Mouse (Mus musculus): ENCODE data around the gene 0610037L13Rik.

0610037L13Rik gene

DNA sequence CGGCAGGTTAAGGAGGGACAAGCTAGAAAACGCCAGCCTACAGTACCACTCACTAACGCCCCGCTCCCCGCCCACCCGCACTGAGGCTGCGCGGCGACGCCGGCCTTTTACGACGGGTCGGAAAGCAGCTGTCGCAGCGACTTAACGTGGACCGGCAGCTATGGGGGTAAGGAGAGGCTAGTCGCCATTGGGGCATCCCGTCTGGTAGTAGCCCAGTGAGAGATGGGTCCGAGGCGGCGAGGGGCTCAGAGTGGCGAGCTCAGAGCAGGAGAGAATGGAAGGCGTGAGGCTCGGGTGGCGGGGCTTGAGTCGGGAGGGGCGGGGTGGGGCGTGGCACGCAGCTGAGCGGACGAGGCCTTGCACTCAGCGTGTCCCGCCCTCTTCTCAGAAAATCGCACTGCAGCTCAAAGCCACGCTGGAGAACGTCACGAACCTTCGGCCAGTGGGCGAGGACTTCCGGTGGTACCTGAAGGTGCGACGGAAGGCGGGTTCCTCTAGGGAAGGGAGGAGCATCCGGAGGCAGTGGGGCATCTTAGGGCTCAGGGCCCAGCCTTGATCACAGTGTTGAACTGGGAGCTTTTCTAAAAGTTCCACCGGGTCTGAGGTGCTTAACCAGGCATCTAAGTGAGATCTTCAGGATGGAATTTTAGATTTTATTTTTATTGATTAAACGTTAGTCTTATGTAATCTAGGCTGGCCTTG lies at the start of gene 0610037L13Rik:
TSS of gene 0610037L13Rik (plus strand) at position 83 of the 702 bp plus-strand sequence.
- peak; percentile 94 for DNase-seq

- DNase-seq: no peak
These were observed 45.9 kb upstream of the 0610037L13Rik start for GRCm38 (mm10) chr4:107843687-107844086.

DNA sequence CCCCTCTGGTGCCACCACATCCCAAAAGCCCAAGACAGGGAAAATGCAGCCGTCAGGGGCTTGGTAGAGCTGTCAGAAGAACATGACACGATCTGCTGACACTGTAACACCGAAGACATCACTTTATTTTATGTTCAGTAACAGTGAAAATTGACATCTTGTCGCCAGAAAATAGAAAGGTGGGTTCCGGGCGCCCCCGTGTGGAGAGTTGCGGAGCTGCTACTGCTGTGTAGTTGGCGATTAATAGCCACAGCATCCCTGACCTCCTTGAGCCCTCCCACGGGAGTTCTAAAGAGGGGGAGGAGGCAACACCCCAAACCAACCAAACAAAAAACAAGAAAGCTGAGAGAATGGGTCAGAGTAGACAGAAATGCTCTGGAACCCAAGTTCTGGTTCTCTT lies 44.6 kb upstream of the 0610037L13Rik start:
- DNase-seq: peak; percentile 66

DNA sequence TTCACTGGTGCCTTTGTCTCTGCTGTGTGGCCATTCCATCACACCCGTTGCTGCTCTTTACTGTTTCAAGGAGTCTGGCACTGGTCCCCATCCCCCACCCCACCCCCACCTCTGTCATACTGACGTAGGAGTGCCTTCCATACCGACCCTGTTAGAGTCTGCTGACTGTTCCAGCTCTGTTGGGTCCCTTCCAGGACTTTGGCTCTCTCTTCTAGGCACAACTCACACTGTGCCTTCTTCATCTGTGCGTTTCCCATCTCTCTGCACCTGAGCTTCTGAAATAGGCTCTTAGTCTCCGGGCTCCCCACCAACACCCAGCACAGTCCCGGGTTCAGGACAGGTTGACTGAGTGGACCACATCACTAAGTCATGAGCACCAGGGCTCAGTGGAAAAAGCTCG lies 42.8 kb upstream of the 0610037L13Rik start:
- no peak for DNase-seq

DNA sequence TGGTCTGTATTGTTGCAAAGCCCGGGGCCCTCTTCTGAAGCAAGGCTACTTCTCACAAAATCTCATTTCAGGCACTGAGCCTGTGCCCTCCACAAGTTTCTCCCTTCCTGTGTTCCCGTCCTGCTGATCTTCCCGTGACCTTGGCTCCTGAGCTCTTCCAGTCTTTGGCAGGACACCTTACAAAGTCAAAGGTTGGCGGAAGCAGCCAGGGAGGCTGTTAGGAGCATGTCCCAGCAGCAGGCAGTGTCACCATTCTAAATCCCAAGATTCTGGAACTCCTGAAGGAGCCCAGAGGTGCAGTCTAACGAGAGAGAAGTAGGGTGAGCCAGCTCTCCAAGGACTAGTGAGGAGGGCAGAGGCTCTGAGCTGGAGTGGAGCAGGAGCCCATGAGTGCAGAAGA lies 41.1 kb upstream of the 0610037L13Rik start:
- no peak for DNase-seq

DNA sequence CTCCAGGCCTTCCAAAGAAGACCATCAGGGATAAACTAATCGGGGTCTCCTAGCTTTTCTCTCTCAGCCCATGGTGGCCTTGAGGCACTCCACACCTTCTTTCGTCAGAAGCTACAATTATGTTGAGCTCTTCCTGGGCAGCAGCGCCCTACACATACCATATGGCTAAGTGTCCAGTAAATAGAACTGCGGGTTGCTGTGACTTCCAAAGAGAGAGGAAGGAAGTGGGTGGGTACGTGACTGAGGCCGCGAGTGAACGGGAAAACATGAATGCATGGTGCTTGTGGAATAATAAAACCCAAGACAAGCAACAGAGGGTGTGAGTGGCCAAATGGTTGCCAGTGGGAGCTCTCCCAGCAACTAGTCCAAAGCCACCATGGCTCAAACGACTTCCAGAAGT lies 40.0 kb upstream of the 0610037L13Rik start:
- DNase-seq: no peak

- DNase-seq: no peak
These were observed 39.5 kb upstream of the 0610037L13Rik start for GRCm38 (mm10) chr4:107850091-107850490.

GRCm38 (mm10) chr4:107853333-107853732 lies 36.3 kb upstream of the 0610037L13Rik start:
- no peak for DNase-seq

- DNase-seq: no peak
These were observed 35.8 kb upstream of the 0610037L13Rik start for GRCm38 (mm10) chr4:107853836-107854235.

GRCm38 (mm10) chr4:107856958-107857686 lies 32.5 kb upstream of the 0610037L13Rik start:
- DNase-seq: no peak

DNA sequence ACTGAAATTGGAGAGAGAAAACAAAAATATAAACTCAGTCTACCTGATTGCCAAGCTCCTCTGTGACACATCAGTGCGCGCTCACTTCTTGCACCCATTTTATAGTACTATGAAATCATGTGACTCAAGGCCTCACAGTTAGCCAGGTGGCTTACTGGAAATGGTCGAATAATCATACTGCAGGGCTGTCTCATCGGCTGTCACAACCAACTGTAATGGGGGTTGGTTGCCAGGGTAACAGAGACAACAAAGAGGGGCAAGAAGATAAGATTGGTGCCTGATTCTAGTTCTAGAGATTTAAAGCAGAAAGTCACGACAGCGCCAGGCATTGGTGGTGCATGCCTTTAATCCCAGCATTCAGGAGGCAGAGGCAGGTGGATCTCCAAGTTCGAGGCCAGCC lies 30.6 kb upstream of the 0610037L13Rik start:
- no peak for DNase-seq

DNA sequence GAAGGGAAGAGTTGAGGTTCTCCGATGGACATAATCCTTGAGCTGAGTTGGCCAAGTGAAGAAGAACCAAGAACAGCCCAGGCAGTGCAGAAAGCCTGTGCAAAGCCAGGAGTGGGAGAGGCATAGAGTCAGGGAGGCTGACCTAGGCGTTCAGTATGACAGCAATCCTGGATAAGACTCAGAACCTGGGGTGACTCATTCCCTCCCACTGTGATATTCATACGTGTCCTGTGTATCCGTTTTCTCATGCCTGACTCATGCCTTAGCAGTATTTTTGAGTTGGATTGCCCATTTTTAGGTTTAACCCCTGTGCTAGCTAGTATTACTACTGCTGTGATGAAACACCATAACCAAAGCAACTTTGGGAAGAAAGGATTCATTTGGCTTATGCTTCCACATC lies 24.7 kb upstream of the 0610037L13Rik start:
- DNase-seq: no peak

- peak; percentile 95 for DNase-seq
These were observed 10.2 kb upstream of the 0610037L13Rik start, which contains the start of gene Magoh for GRCm38 (mm10) chr4:107879254-107880050. Gene Magoh (plus strand): TSS chr4:107879755.

DNA sequence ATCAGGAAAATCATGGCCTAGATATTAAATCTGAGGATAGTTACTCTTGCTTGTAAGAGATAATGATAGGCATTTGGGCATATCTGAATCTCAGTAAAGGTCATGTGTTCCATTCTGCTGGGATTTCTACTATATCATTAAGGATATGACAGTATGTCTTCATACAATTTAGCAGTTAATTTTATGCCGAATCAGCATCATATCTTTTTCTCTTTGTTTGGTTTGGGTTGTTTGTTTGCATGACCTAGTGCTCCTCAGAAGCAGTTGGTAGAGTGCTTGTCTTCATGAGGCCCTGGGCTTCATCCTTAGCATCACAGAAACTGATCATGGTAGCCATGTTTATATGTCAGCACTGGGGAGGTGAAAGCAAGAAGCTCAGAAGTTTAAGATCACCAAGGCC lies 8.0 kb upstream of the 0610037L13Rik start:
- DNase-seq: no peak

- DNase-seq: no peak
These were observed 3.2 kb upstream of the 0610037L13Rik start for GRCm38 (mm10) chr4:107886371-107886770.

GRCm38 (mm10) chr4:107889385-107889730 lies 255 bp upstream of the 0610037L13Rik start:
- DNase-seq: no peak

GRCm38 (mm10) chr4:107892663-107893062 lies 3.0 kb downstream of the 0610037L13Rik start:
- no peak for DNase-seq

DNA sequence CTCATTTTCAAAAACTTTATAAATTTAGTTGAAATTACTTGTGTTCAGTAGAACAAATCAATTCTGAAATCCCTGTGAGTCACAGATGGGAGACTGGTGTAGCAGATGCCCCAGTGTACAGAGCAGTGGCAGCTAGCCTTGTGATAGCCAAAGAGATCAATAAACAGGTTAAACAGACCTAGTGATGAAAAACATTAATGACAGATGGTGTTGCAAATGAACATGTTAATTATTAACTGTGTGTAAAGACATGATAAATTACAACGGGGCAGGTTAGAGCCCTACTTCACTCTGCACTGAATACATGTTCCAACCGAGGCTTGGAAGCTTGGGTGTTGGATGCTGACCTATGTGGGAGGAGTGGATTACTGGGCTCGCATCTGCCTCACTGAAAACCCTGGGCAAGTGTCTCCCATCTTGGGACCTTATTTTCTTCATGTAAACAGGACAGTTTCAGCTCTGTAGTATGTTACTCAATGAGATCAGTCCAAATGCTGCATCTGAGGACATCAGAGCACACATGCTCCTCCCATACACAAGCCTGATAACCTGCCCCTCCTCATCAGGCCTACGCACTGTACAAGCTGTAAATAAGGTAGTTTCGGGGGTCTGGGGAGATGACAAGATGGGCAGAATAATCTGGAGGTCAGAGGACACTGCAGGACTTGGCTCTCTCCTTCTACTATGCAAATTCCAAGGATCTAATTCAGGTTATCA lies 9.8 kb downstream of the 0610037L13Rik start:
- DNase-seq: no peak

GRCm38 (mm10) chr4:107900206-107900605 lies 10.6 kb downstream of the 0610037L13Rik start:
- DNase-seq: no peak

DNA sequence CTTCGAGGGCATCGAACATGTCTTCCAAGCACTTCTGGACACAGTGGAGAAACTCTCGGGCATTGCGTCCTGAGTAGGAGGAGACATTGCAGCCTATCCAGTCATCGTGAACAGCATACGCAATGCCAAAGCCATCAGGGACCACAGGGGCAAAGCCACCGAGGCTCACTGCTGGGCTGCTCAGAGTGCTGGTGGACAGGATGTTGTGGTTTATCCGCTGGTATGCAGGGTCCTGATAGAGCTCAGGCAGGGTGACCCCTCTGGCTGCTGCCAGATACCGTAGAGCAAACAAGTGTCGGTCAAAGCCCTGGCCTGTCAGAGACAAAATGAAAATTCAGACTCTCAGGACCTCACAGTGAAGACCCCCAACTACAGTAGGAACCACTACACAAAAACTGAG lies 14.6 kb downstream of the 0610037L13Rik start:
- DNase-seq: no peak

- no peak for DNase-seq
These were observed 16.9 kb downstream of the 0610037L13Rik start for GRCm38 (mm10) chr4:107906561-107906960.

DNA sequence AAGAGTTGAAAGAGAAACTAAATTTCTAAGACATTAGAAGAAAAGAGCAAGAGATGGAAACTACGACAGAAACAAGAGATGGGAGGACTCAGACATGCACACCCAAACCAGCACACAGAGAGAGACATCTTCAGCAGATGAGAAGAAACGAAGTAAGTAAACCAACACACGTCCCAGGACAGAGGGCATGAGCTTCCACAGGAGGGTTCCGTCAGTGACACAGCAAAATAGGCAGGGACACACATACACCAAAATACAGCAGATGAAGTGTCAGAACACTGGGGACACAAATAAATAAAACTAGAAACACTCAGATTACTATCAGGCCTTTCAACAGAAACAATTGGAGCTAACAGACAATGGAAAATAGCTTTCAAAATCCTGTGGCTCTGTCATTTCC lies 20.4 kb downstream of the 0610037L13Rik start:
- no peak for DNase-seq

DNA sequence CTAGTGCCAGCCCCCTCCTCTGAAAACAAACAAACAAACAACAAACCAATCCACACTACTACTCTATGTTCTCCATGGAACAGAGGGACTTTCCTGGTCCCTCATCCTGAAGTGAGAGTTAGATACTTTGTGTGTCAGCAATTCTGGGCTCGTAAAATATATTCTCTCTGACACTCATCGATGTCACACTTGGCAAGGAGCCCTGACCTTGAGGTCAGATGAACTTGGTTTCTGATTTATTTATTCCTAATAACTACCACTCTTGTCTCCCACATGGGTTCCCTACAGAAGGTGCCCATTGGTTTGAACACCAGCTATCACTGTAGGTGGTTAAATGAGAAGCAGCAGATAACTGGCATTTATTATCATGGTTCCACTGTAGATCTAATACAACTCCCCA lies 30.7 kb downstream of the 0610037L13Rik start:
- no peak for DNase-seq

Data from right cerebral cortex, postnatal 25 days (tissue).